Mouse (Mus musculus) cerebellum, adult 11 months (tissue): ENCODE measurements around the gene Fxr2.
A peak's percentile ranks its signal among the peaks of the same experiment; 100 is the strongest.
"Not testable (repeated sequence)": the region's sequence is repeated elsewhere in the genome, so short reads cannot be mapped to it uniquely, and the experiment has no call there.

Experiments
- DNase-seq: peaks from one replicate; pipeline ENCODE4 v3.0.0; 2022

Fxr2 gene

GRCm38 (mm10) chr11:69684936-69685335 lies 52.1 kb downstream of the Fxr2 start:
- no peak for DNase-seq

DNA sequence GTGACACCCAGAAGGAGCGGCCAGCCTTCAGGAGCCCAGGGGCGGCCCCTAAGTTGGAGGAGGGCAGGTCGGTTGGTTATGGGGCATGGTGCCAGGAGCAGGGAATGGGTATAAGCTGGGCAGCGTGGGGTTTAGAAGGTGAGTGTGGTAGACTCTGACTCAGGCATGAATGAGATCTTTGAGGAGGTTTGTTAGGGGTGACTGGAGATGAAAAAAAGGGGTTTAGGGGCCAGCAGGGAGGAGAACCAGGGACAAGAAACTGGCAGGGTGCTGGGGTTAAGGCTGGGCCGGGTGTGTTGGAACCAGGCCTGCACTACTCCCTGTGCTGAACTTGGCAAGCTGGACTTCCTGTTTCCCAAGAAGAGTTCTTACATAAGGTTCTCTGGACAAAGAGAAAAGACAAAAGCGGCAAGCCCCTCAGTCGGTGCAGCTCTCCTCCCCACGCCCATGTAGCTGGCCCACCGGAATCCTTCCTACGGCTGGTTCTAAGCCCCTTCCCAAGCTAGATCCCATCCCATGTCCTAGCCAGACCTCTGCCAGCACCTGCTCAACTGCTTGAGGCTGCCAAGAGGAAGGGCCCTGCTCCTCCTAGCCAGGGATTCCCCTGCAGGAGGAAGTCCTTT lies 52.8 kb downstream of the Fxr2 start, which contains the start of gene Tnfsf13:
Gene Tnfsf13 (minus strand): TSS at position 259 of the 623 bp plus-strand sequence.
- DNase-seq: peak; percentile 82

GRCm38 (mm10) chr11:69686377-69686776 lies 53.6 kb downstream of the Fxr2 start:
- DNase-seq: peak; percentile 72

DNA sequence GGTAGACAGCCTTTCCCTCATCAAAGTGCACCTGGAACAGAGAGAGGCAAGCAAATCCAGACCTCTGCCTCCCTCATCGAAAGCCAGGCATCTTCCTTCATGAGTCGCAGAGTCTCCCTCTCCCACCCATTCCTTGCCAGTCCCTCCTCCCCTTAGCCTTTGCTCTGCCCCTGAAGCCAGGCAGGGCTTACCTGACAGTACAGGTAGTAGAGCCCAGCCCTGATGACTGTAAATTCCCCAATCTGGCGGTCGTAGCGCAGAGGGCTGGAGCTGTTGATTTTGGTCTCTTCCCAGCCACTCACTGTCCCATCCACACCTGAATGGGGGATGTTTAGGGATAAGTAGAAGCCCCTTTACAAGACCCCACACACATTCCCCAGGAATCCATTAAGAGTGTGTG lies 54.3 kb downstream of the Fxr2 start:
- no peak for DNase-seq

DNA sequence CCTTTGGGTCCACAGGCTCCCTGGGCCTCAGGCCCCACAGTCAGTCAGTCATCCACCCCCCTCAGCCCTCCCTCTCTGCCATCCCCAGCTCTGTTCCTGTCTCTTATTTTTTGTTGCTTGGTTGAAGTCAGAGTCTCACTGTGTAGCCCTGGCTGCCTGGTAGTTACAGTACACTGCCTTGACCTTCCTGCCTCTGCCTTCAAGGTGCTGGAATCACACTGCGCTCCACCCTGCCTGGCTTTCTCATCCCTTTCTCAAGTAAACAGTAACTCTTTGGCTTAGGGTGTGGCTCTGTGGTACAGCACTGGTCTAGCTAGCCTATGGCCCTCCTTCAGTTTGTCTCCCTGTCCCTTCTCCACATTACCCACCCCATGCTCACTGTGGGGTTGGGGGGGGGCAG lies 57.1 kb downstream of the Fxr2 start:
- DNase-seq: no peak

DNA sequence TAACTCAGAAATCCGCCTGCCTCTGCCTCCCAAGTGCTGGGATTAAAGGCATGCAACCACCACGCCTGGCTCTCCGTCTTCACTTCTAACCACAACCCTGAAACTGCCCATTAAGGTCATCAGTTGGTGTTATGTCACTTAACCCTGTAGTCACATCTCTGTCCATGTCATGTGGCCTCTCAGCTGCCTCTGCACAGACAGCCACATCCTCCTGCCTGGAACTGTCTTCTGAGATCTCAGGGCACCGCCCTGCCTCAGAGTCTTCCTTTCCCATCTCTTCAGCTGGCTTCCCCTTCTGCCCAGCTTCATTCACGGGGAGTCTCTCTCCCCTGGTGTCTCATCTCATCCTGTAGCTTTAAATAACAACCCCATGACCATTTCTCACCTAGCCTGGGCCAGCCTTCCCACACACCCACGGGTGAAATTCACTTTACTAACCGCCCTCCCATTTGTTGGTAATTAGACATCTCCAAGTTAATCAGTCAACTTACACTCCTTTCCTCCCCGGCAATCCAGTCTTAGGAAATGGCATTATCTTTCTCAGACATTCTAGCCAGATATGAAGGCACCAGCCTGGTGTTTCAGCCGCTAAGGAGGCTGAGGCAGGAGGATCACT lies 59.5 kb downstream of the Fxr2 start:
- no peak for DNase-seq

DNA sequence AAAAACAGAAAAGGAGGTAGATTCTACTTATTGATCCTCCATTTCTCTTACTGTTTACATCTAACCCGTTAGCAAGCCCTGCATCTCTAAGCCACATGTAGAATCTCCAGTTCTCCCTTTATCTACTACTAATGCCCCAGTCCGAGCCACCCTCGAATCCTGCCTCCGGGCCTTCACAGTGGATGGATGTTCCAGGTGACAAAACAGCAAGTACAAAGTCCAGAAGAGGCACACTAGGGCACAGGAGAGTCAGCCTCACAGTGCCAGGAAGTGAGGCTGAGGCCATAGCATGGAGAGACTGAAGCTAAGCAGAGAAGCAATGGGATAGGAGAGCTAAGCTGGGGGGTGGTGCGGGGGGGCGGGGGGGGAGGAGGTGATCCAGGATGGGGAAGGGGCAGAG lies 60.1 kb downstream of the Fxr2 start:
- DNase-seq: no peak

DNA sequence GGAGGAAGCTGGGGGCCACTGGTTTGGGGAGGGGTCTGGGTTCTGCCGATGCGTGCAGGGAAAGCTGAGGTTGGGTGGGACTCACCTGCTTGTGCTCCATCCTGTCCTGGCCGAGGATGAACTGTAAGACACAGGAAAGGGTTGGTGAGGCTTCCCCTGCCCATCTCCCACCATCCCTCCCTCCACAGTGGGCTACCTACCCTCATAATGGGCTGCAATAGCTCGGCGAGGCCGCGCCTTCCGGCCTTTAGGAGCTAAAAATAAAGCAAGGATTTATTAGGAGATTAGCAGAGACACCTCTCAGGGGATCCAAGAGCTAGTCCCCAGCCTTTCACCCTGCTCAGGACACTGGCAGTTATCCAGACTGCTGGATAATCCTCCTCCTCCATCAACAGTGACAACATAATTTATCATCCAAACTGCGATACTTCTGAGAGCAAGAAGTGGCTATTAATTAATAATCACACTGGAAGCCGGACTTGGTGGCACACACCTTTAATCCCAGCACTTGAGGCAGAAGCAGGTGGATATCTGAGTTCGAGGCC lies 60.7 kb downstream of the Fxr2 start:
- no peak for DNase-seq

DNA sequence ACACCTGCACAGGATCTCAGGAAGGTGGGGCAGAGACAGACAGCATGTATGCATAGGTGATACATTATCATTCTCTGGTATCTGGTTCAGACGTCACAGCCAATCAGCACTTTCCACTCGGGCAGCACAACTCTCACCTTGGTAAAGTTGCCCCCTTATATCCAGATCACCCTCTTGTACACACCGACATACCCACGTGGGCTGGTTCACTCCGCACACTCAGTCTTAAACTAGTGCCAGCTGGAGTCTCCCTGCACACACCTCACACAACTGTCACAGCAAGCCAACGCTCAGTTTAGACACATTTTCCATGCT lies 62.2 kb downstream of the Fxr2 start:
- no peak for DNase-seq

GRCm38 (mm10) chr11:69695361-69696181 lies 62.8 kb downstream of the Fxr2 start, which contains the start of the genes Tnfsf12 and Tnfsfm13:
Gene Tnfsf12 (minus strand): TSS chr11:69695849.
Gene Tnfsfm13 (minus strand): TSS chr11:69696098.
- peak; percentile 65 for DNase-seq

GRCm38 (mm10) chr11:69697396-69697795 lies 64.6 kb downstream of the Fxr2 start:
- DNase-seq: no peak

DNA sequence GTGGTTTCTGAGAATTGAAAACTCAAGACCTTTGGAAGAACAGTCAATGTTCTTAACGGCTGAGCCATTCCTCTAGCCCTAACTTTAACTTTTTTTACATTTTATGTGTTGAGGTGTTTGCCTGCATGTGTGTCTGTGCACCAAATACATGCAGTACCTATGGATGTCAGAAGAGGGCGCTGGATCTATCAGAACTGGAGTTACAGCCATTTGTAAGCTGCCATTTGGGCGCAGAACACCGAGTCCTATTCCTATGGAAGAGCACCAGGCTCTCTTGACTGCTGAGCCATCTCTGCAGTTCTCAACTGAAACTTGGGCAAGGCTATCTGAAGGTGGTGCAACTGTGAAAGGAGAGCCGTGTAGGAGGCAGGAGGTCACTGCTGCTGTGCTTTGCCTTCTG lies 65.8 kb downstream of the Fxr2 start:
- no peak for DNase-seq

DNA sequence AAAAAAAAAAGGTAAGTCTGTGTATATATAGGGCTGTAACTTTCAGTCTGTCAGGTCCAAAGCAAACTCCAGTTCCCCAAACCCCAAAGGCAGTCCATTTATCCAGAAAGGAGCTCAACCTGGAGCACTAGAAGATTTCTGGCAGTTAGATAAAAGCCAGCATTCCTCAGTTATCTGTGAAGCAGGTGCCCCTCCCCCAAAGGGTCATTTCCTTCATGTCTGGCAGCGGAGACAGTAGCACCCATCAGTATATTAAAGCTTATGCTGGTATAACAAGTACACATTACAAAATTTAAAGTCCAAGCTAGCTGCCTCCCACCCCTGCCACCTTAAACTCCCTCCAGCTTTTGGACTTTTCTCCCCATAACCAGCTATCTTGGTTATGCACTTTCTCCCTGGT lies 66.8 kb downstream of the Fxr2 start:
- DNase-seq: no peak

GRCm38 (mm10) chr11:69702886-69703285 lies 70.1 kb downstream of the Fxr2 start:
- not testable (repeated sequence) for DNase-seq
